Mouse (Mus musculus) ES-E14 (cell line): ENCODE measurements around the gene Hs6st3.

Source experiments
- HCFC1 ChIP-seq: IDR thresholded peaks from 2 replicates; pipeline ENCODE4 v1.6.1; 2012; ENCODE audit warnings: low read length, inconsistent platforms, borderline replicate concordance; ENCODE audit not compliant: insufficient read depth
- MAFK ChIP-seq: IDR thresholded peaks from 2 replicates; pipeline ENCODE4 v1.6.1; 2014; ENCODE audit warnings: mild to moderate bottlenecking, low read depth, low read length, inconsistent platforms; ENCODE audit not compliant: insufficient read depth
- ZC3H11A ChIP-seq: IDR thresholded peaks from 2 replicates; pipeline ENCODE4 v1.6.1; 2012; ENCODE audit warnings: low read depth, mild to moderate bottlenecking, inconsistent platforms, low read length, borderline replicate concordance

DNA sequence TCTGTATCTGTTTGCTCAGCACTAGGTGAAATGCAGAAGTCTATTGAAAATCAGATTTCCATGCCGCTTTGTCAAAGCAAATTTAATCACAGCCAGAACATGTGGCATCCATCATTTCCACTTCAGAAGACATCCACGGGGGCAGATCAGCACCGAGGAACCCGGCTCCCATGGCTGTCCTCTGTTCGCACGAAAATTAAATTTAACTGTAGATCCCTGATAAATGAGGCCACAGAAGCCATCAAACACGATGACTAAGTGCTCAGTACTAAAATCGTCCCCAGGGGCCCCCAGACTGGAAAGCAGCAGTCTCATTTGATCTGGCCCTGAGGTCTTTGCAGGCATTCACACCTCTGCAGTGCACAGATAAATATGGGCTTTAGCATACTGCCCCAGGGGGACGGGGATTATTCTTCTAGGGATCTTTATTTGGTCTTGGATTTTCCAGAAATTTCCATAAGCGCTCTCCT lies 443.9 kb downstream of the Hs6st3 start:
- TF ChIP-seq ZC3H11A (no peak), MAFK (no peak), HCFC1 (no peak)
